Mouse (Mus musculus) erythroblast, embryonic 14.5 days (primary cell): ENCODE measurements around the gene Kdm7a.

Experiments
- GATA1 ChIP-seq: IDR thresholded peaks from 2 replicates; pipeline ENCODE4 v1.6.1; 2012; ENCODE audit warnings: low read length, inconsistent platforms, mixed read lengths
- TAL1 ChIP-seq: IDR thresholded peaks from 3 replicates; pipeline ENCODE4 v1.6.1; 2012; ENCODE audit warnings: low read length, inconsistent platforms, mixed read lengths

DNA sequence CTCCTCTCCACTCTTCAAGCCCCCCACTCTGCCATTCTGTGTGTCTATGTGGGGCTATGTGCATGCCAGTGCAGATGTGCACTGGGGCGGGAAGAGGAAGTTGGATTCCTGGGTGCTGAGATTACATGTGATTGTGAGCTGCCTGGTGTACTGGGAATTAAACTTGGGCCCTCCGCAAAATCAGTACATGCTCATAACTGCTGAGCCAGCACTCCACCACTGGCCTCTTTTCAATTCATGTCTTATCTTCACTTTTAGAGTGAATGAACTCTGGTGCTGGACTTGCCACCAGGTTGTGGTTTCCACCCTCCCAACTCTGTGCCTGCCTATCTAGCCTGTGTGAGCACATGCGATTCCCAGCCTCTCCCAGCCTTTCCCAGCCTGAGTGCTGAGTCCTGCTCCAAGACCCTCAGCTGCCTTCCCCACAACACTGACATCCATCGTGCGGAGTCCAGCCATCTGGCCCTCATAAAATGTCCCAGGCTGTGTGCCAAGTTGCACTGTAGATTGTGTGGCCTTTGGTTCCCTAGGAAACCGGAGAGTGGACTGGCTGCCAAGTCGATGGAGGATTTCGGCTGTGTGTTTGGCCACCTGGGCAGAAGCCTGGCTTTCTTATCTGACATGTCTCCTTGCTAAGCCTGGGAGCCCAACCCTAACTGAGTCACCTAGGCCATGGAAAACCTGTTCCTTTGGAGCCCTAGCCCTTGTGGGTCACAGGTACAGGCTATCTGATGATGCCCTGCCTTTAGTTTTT lies 36.3 kb upstream of the Kdm7a start:
- TF ChIP-seq GATA1 (no peak), TAL1 (no peak)
